Mouse (Mus musculus) erythroblast, adult 5-6 weeks (primary cell): ENCODE data around the gene Ascc1. TPM values are rescaled to one million over a fixed set of nuclear protein-coding genes. Genes with fewer than 3 reads are reported as not detected.
"Not testable (repeated sequence)": the region's sequence is repeated elsewhere in the genome, so short reads cannot be mapped to it uniquely, and the experiment has no call there.

Source experiments
- ATAC-seq: replicated peaks from 2 replicates; pipeline ENCODE4 v1.8.0; 2016; ENCODE audit warnings: moderate number of reproducible peaks, mild to moderate bottlenecking, moderate TSS enrichment, inconsistent platforms; ENCODE audit not compliant: poor library complexity, low FRiP score, severe bottlenecking
- total RNA-seq, 2 experiments: library from RNA; stranded (forward) in 1 of 2; stranded (reverse) in 1 of 2; fragments of 150-400 nt in 1 of 2; fragments of 200-764, 138-1000 nt in 1 of 2; gene quantifications; 2 replicates each; pipeline versions ENCODE4 v1.2.3 to v1.2.4; 2015 to 2017; ENCODE audit warnings: low replicate concordance in 2 of 2

Ascc1 gene
- total RNA-seq, 2 experiments from 2014 or later = 9.6 to 13.1 TPM

DNA sequence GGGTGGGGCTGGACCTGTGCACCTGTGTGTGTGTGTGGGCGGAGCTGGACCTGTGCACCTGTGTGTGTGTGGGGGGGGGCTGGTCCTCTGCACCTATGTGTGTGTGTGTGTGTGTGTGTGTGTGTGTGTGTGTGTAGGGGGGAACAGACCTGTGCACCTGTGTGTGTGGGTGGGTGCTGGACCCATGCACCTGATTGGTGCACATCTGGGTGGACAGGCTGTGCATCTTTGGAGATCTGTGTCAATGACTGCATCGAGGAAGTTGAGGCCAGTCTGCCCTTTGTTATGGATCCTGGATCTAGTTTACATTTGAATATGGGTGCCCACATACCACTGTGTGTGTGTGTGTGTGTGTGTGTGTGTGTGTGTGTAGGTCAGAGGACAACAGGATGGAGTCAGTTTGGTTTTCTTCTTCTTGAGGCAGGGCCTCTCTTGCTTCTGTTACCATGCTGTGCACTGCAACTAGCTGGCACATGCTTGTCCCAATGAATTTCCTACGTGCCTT is 139.1 kb downstream of the Ascc1 start:
- ATAC-seq = no peak

DNA sequence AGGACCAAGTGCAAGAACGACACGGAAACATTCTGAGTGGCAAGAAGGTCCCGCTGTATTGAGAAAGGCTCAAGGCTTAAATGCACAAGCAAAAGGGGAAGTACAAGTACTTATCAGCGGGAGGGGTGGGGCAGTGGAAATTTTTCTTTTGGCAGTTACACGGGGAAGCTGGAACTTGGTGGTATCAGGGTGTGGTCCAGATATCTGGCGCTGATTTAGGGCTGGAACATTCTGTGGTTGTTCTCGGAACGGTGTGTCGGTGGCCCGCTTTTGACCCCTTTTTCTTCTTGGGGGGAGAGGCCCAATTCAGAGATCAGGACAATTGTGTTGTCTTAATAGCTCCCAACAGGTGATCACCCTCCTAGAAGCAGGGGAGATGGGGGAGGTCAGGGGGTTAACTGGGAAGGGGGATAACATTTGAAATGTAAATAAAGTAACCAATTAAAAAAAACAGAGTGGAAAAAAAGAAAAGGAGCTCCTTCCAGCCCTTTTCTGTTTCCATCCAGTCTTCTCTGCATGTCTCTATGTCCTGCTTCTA is 145.0 kb downstream of the Ascc1 start:
- ATAC-seq = not testable (repeated sequence)

DNA sequence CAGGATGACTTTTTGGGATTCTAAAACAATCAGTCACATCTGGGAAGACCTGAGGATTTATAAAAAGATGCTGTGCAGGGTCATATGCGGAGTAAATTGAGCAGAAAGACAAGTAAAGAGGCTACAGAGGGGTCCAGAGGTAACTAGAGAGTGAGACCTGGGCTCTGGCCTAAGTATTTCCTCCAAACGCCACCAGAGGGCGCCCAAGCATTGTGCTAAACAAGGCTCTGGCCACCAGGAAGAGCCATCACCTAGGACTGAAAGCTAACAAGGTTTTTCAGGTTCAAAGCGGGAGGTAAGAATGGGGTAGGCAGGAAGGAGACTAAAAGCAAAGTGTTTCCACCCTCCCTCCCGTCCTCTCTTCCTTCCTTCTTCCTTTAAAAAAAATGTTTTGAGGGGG is 145.5 kb downstream of the Ascc1 start:
- ATAC-seq = peak; percentile 86

Other genes starting within 250 kb of the Ascc1 start
- gene Dnajb12, start 123.2 kb upstream of the Ascc1 start, total RNA-seq (2015; ENCODE audit: low replicate concordance) = 13.6 and 28.2 TPM in 2 replicates
- gene Dnajb12, start 123.2 kb upstream of the Ascc1 start, total RNA-seq (2017; ENCODE audit: low replicate concordance) = 39.8 and 43.4 TPM in 2 replicates
- gene Ddit4, start 51.0 kb upstream of the Ascc1 start, total RNA-seq (2015; ENCODE audit: low replicate concordance) = 1.7 TPM in 1 of 2 replicates, not detected in the other
- 0.17 and 0.84 TPM in 2 replicates for gene Ddit4, start 51.0 kb upstream of the Ascc1 start, total RNA-seq (2017; ENCODE audit: low replicate concordance)
- 16.3 and 21.3 TPM in 2 replicates for gene Anapc16, start 330 bp downstream of the Ascc1 start, total RNA-seq (2015; ENCODE audit: low replicate concordance)
- 23.4 and 27.5 TPM in 2 replicates for gene Anapc16, start 330 bp downstream of the Ascc1 start, total RNA-seq (2017; ENCODE audit: low replicate concordance)
- gene Spock2, start 103.4 kb downstream of the Ascc1 start, total RNA-seq (2015; ENCODE audit: low replicate concordance) = not detected in 2 replicates
- not detected in 2 replicates for gene Spock2, start 103.4 kb downstream of the Ascc1 start, total RNA-seq (2017; ENCODE audit: low replicate concordance)
- not detected in 2 replicates for gene Chst3, start 216.5 kb downstream of the Ascc1 start, total RNA-seq (2015; ENCODE audit: low replicate concordance)
- not detected in 2 replicates for gene Chst3, start 216.5 kb downstream of the Ascc1 start, total RNA-seq (2017; ENCODE audit: low replicate concordance)